Mouse (Mus musculus): Measurements from ENCODE around the gene Slc26a8. TPM values are rescaled to one million over a fixed set of nuclear protein-coding genes. Genes with fewer than 3 reads are reported as not detected.
A peak's percentile ranks its signal among the peaks of the same experiment; 100 is the strongest.

The Slc26a8 gene
- total RNA-seq, 2 experiments from 2014 or later: 9.0 TPM

DNA sequence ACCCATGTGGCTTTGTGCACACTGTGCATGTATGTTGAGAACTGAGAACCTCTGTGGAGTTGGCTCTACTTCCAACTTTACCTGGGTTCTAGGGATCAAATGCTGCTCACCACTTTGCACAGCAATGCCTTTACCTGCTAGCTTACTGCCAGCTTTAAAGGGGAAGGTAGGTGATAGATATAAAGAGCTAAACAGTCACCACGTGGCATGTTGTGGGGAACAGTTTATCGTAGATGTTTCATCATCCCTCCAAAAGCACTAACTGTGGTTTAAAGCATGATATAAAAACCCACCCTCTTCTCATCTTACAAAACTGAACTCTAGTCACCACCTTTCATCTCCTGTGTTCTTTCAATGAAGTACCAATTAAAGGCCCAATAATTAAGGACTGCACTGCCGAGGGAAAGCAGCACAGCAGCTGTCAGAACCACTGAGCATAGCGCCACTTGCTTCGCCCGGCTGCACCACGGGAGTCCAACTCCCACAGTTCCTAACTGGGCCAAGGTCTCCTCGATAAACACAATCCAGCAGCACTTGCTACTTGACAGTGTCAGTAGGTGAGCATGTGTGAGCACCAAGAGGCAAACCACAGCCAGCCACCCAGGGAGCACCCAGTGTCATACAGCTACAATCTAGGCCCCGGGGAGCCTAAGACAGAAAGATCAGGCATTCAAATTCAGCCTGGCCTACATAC, 88.3 kb downstream of the Slc26a8 start:
- no peak for DNase-seq (ENCODE audit: low spot score in 2 of 2)

DNA sequence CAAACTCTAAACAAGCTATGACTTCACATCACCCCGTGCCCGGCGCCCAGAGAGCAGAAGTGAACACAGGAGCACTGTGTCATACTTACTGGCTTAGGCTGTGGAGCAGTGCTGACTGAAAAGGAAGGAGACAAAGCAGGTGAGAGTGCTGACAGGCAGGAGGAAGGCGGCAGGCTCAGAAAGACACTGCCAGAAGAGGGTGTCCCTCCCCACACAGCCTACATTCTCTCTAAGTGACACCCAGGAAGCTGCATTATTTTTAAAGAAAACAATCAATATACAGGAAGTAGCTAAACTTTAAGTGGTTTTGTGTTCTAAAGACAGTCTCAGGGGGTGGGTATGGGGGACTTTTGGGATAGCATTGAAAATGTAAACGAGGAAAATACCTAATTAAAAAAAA, 89.3 kb downstream of the Slc26a8 start:
- DNase-seq (ENCODE audit: low spot score in 2 of 2): no peak

DNA sequence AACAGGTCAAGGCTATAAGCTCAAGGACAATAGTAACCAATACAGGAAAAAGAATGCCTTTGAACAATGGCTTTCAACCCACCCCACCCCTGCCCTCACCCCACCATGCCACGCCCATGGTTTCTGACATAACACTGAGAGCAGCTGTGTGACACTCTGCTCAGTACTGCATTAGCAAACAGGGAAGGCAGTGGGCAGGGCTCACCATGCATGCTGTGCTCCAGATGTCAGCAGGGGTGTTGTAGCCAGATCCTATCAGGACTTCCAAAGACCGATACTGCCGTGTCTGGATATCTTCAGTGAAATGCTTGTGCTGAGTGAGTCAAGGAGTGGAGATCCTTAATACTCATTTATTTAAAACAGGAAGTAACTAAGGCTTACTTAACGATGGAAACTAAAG, 96.1 kb downstream of the Slc26a8 start:
- DNase-seq (ENCODE audit: low spot score in 2 of 2): no peak

DNA sequence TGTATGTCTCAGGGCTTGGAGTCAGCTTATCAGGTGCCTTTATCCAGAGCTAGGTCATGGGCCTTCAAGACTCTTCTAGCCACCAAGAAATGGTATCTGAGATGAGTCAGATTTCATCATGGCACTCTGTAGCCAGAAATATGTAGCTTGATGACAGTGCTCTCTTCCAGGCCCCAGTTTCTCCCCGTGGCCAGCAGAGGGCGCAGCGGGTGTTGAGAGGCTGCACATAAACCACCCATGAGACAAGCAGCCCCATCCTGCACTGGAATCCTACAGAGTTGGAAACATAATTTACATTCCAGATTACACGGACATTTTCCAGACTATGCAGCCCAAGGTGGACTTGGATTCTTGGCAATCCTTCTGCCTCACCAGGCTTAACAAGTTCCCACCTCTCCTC, 97.0 kb downstream of the Slc26a8 start:
- peak; percentile 69 to 75 for DNase-seq (ENCODE audit: low spot score in 2 of 2)

DNA sequence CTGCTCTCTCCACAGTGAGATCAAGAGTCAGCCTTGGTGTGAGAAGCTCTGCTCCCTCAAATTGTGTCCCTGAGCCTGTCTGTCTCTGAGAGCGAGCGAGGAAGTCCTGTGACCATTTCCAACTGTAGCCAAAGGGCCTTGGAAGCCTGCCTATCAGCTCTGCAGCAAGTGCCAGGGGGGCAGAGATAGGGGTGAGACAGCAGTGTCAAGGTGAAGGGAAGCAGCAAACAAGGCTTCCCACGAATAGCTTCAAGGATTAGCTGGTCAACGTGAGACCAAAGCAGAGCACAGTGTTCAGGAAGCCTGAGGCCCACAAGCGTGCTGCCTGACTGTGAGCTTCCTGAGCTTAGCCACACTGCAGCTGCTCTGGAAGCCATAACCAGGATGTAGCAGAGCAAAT, 98.6 kb downstream of the Slc26a8 start:
- no peak for DNase-seq (ENCODE audit: low spot score in 2 of 2)

DNA sequence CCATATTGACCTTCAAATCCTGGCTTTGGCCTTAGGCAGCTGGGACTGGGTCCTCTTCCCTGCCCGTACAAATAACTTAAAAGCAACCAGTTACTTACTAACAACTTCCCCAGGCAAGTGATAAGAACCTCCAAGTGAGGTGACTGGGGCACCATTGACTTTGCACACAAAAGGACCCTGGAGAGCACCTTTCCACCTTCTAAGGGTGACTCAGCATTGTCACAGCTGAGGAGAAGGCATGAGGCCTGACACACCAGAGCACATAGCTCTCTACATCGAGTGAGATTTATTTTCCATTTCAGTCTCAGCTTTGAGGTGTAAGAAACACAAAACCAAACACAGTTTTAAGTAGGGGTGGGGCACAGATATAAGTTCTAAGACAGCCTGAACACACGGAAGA, 99.4 kb downstream of the Slc26a8 start:
- DNase-seq (ENCODE audit: low spot score in 2 of 2): no peak

DNA sequence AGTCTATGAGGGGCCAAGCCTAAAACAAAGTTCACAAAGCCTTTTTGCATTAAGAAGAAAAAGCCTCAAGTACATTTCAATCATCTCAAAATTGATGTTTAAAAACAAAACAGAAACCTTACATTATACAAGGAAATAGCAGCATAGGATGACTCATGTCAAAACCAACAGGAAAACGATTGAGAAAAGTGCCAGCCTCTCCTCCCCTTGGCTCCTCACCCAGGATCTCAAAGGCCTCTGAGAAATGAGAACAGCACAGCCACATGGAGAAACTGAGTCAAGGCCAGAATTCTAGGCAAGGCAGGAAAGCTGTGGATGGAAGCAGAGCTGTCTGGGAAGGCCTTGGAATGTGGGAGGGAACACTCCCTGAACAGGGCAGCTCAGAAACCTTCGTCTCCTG, 101.4 kb downstream of the Slc26a8 start:
- no peak for DNase-seq (ENCODE audit: low spot score in 2 of 2)

Other genes starting within 250 kb of the Slc26a8 start
- 10 to 100 TPM; 65.4 to 78.1 TPM for gene Fkbp5, start 172.7 kb downstream of the Slc26a8 start, total RNA-seq (2021)
- not detected for gene Armc12, start 159.4 kb downstream of the Slc26a8 start, total RNA-seq (2021)
- not detected for gene Clpsl2, start 140.8 kb downstream of the Slc26a8 start, total RNA-seq (2021)
- not detected for gene Clps, start 129.5 kb downstream of the Slc26a8 start, total RNA-seq (2021)
- 1 to 10 TPM; 2.7 to 3.4 TPM for gene Lhfpl5, start 114.6 kb downstream of the Slc26a8 start, total RNA-seq (2021)
- gene Srpk1, start 67.5 kb downstream of the Slc26a8 start, total RNA-seq (2021): 10 to 100 TPM; 87.0 to 90.8 TPM
- 10 to 100 TPM; 66.5 to 68.1 TPM for gene Mapk14, start 1.1 kb upstream of the Slc26a8 start, total RNA-seq (2021)
- gene AC170998.1, start 35.9 kb upstream of the Slc26a8 start, total RNA-seq (2021): 1 to 10 TPM; 1.4 to 2.3 TPM
- 1 to 10 TPM; 1.0 to 1.5 TPM for gene Mapk13, start 79.1 kb upstream of the Slc26a8 start, total RNA-seq (2021)
- gene Brpf3, start 110.9 kb upstream of the Slc26a8 start, total RNA-seq (2021): 10 to 100 TPM; 31.8 to 35.7 TPM
- gene Pnpla1, start 168.2 kb upstream of the Slc26a8 start, total RNA-seq (2021): under 1 TPM; 0.18 to 0.26 TPM
- gene 4930539E08Rik, start 225.1 kb upstream of the Slc26a8 start, total RNA-seq (2021): 1 to 10 TPM; 3.2 to 3.8 TPM

Measured in layer of hippocampus, postnatal 14 days (tissue).